Mouse (Mus musculus) neural tube, embryonic 14.5 days (tissue): Measurements from ENCODE around the gene Osbpl10. TPM values are rescaled to one million over a fixed set of nuclear protein-coding genes. Genes with fewer than 3 reads are reported as not detected.
A peak's percentile ranks its signal among the peaks of the same experiment; 100 is the strongest.

Experiments
- ATAC-seq: fragments of 200-750 bp; cut with Nextera tagmentation; 2 replicates; pipeline ENCODE4 v1.8.0; 2017; ENCODE audit warnings: low read depth, mild to moderate bottlenecking, moderate TSS enrichment, moderate library complexity
- H3K27ac ChIP-seq: fragments of 300-500 bp; sonication (generic); 2 replicates; pipeline ENCODE4 v1.5.1; 2014; ENCODE audit warnings: low read depth, mild to moderate bottlenecking, control low read depth, low read length, moderate library complexity, mixed read lengths
- H3K27me3 ChIP-seq: fragments of 300-500 bp; sonication (generic); 2 replicates; pipeline ENCODE4 v1.6.1; 2014; ENCODE audit warnings: low read length; ENCODE audit not compliant: control insufficient read depth, insufficient read depth
- H3K36me3 ChIP-seq: fragments of 300-500 bp; sonication (generic); 2 replicates; pipeline ENCODE4 v1.6.1; 2014; ENCODE audit warnings: low read length, mixed read lengths; ENCODE audit not compliant: control insufficient read depth, insufficient read depth
- H3K4me1 ChIP-seq: fragments of 300-500 bp; sonication (generic); 2 replicates; pipeline ENCODE4 v1.6.1; 2014; ENCODE audit warnings: low read length; ENCODE audit not compliant: control insufficient read depth, insufficient read depth
- H3K4me2 ChIP-seq: fragments of 300-500 bp; sonication (generic); 2 replicates; pipeline ENCODE4 v1.6.1; 2014; ENCODE audit warnings: mild to moderate bottlenecking, low read depth, low read length, control low read depth
- H3K4me3 ChIP-seq: fragments of 300-500 bp; sonication (generic); 2 replicates; pipeline ENCODE4 v1.5.1; 2014; ENCODE audit warnings: low read depth, low read length, control low read depth, mixed read lengths
- H3K9ac ChIP-seq: fragments of 300-500 bp; sonication (generic); replicated peaks from 2 replicates; pipeline ENCODE4 v1.6.1; 2014; ENCODE audit warnings: low read depth, mild to moderate bottlenecking, control low read depth, low read length, mixed read lengths
- H3K9me3 ChIP-seq: fragments of 300-500 bp; sonication (generic); 2 replicates; pipeline ENCODE4 v1.6.1; 2016; ENCODE audit warnings: low read length; ENCODE audit not compliant: control insufficient read depth
- WGBS: fragments of 180-500 bp; shearing (Covaris S2); extraction: QIAGEN DNeasy Blood & Tissue Kit; methylation state at CpG from one replicate; pipeline ENCODE4 v1.1.7; 2014; 5-methylcytosine and 5-hydroxymethylcytosine counted together
- polyA plus RNA-seq: library from polyadenylated mRNA; unstranded; fragments of >200 nt; fragmentation: Nextera tagmentation; extraction: Ambion mirVana; gene quantifications from 2 replicates; pipeline ENCODE4 v1.2.1, GENCODE M21; 2014

Osbpl10 gene
- polyA plus RNA-seq, 1 experiment from 2014 or later: 3.3 TPM

DNA sequence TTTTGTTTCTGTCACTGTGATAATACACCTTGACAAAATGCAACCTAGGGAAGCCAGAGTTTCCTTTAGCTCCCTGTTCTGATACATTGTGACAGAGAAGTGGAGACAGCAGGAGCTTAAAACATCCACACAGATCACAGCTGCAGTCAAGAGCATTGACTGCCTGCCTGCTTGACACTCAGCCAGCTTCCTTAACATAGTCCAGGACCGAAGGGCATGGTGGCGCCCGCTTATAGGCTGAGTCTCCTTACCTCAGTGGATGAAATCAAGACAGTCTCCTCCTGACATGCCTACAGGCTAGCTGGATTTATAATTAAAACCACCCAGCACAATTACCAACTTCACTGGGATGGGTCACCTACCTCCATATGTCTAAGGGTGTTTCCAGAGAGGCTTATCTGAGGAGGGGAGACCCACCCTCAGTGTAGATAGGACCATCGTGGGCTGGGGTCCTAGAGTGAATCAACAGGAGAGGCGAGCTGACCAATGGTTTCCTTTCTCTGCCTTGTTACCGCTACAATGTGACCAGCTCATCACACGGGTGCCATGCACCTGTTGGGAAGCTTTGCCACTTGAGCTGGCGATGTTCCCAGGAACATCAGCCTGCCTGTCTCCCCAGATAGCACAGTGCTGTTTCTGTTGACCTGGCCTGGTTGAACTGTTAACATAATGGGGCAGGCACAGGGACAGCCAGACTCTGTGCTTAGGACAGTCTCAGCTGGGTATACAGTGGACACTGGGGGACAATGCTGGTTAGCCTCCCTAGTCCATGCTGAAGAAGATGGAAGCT lies 76.9 kb downstream of the Osbpl10 start:
- peaks cover 6% of the 10 kb centered on the region; the same call in 1 of the 2 replicates for H3K4me1 ChIP-seq
- 78% methylated on average over 8 of the region's 8 CpGs for WGBS
- H3K4me2 ChIP-seq: no peak overlapping the region
- H3K9ac ChIP-seq: no peak overlapping the region
- H3K27ac ChIP-seq: no peak overlapping the region; the same call in 1 of the 2 replicates
- H3K4me3 ChIP-seq: no peak overlapping the region
- no peaks in the 10 kb centered on the region for H3K36me3 ChIP-seq
- H3K27me3 ChIP-seq: no peaks in the 10 kb centered on the region
- no peak for ATAC-seq
- no peaks in the 10 kb centered on the region for H3K9me3 ChIP-seq

DNA sequence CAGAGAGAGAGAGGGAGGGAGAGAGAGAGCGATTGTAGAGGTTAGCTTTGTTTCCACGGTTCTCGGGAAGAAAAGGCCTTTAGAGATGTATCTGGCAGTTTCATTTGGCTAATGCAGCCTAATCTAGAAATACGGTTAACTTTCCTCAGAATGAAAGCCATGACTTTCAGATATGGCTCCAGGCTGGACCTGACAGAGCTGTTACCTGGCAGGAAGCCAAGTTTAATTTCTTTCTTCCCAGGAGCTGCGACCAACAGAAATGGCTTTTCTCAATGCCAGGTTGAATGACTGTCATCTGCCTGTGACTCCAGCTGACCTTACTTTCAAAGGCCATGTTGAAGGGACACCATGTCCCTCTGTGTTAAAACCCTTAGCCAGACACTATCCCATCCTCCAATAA lies 80.4 kb downstream of the Osbpl10 start:
- Histone ChIP-seq H3K9ac (no peak overlapping the region), H3K27ac (0 out of 2 replicates have a peak overlapping the region, but pooled peaks have one; percentile 10), H3K36me3 (no peaks in the 10 kb centered on the region), H3K4me1 (peaks cover 6% of the 10 kb centered on the region; the same call in 1 of the 2 replicates), H3K4me2 (no peak overlapping the region), H3K4me3 (no peak overlapping the region), H3K27me3 (no peaks in the 10 kb centered on the region), H3K9me3 (no peaks in the 10 kb centered on the region)
- WGBS: 26% methylated on average over 5 of the region's 5 CpGs
- ATAC-seq: no peak

DNA sequence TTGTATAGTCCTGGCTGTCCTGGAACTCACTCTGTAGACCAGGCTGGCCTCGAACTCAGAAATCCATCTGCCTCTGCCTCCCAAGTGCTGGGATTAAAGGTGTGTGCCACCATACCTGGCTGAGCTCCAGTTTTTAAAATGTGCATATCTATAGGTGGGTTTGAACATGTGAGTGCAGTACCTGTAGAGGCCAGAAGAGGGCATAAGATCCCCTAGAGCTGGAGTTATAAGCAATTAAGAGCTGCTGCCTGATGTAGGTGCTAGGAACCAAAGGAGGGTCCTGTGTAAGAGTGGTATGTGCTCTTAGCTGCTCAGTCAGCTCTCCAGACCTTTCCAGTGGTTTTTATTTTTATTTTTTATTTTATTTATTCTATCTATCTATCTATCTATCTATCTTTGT lies 86.5 kb downstream of the Osbpl10 start:
- no peaks in the 10 kb centered on the region for H3K27me3 ChIP-seq
- H3K36me3 ChIP-seq: no peaks in the 10 kb centered on the region
- H3K9ac ChIP-seq: no peak overlapping the region
- H3K9me3 ChIP-seq: no peaks in the 10 kb centered on the region
- no peak overlapping the region for H3K4me2 ChIP-seq
- WGBS: 88% methylated on average over 1 of the region's 1 CpGs
- H3K27ac ChIP-seq: no peak overlapping the region
- H3K4me3 ChIP-seq: no peak overlapping the region
- no peaks in the 10 kb centered on the region for H3K4me1 ChIP-seq
- no peak for ATAC-seq

DNA sequence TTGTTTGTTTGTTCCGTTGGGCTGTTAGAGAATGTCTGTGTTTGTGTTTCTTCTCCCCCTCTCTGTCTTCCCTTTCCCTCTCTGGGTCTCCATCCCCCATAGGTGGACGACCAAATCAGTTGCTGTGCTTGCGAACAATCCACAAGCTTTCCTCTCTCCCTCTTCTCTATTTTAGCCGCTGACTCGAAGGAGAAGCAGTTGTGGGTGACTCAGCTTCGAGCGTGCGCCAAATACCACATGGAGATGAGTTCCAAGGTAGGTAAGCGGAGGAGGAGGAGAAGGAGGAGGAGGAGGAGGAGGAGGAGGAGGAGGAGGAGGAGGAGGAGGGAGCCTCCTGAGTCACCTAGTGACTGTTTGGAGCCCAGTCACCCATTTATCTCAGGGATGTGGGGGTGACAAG lies 88.7 kb downstream of the Osbpl10 start:
- Histone ChIP-seq H3K4me1 (no peaks in the 10 kb centered on the region), H3K36me3 (no peaks in the 10 kb centered on the region)

DNA sequence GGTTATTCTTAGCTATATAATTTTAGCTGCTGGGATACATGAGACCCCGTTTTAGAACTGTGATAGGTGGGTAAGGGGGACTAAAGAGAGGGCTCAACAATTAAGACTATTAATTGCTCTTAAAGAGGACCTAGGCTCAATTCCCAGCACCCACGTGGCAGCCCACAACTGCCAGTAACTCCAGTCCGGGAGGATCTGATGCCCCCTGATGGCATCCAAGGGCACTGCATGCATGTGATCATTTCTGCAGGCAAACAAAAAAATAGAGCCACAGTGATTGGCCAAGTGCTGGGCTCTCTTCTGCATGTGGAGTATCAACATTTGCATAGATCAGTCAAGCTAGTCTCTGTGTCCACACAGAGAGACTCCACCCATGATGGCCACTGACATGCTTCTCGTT lies 96.8 kb downstream of the Osbpl10 start:
- no peaks in the 10 kb centered on the region for H3K4me1 ChIP-seq
- no peaks in the 10 kb centered on the region for H3K27me3 ChIP-seq
- H3K4me2 ChIP-seq: no peak overlapping the region
- WGBS: 93% methylated on average over 4 of the region's 4 CpGs
- no peak overlapping the region for H3K9ac ChIP-seq
- no peaks in the 10 kb centered on the region for H3K9me3 ChIP-seq
- H3K36me3 ChIP-seq: no peaks in the 10 kb centered on the region
- ATAC-seq: no peak
- H3K4me3 ChIP-seq: no peak overlapping the region
- no peak overlapping the region for H3K27ac ChIP-seq

More for the DNA sequence above, 88.7 kb downstream of the Osbpl10 start:
- Histone ChIP-seq H3K4me3 (no peak overlapping the region), H3K9me3 (no peaks in the 10 kb centered on the region), H3K27me3 (no peaks in the 10 kb centered on the region), H3K9ac (no peak overlapping the region), H3K4me2 (no peak overlapping the region), H3K27ac (no peak overlapping the region)
- ATAC-seq: no peak
- WGBS: 82% methylated on average over 8 of the region's 9 CpGs

DNA sequence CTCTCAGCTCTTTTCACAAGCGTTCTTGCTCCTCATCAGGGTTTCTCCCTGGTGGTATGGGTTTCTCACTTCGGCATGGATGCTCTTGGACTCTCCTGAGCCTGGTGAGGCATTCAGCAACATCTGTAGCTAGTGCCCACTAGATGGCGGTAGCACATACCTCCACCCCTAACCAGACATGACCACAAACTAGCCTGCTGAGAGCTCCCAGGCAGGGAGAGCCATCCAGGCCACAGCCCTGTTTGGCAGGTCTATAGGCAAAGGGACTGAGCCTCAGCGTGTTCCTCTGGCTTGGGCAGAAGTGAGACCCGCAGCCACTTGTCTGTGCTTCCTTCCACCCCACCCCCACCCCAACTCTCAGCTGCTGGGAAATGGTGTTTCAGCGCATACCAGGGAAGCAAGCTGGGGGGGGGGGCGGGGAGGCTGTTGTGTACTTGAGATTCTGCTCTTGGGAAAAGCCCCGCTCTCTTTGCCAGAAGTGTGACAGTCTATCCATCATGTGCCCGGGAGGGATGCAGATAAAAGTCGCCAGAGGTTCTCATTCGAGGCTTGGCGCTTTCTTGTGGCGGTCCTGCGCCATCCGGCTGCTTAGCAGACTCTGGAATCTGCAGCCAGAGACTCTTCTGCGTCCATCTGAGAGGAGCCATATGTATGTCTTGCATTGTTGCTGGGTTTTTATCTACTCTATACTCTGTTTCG lies 110.1 kb downstream of the Osbpl10 start:
- 34% methylated on average over 17 of the region's 17 CpGs for WGBS
- Histone ChIP-seq H3K27me3 (no peaks in the 10 kb centered on the region), H3K36me3 (no peaks in the 10 kb centered on the region), H3K4me1 (peaks cover 5% of the 10 kb centered on the region; the same call in 1 of the 2 replicates), H3K9ac (no peak overlapping the region), H3K4me2 (peak overlapping the region; percentile 7; the same call in 1 of the 2 replicates), H3K9me3 (no peaks in the 10 kb centered on the region), H3K4me3 (no peak overlapping the region), H3K27ac (no peak overlapping the region)
- peak; percentile 92 for ATAC-seq

DNA sequence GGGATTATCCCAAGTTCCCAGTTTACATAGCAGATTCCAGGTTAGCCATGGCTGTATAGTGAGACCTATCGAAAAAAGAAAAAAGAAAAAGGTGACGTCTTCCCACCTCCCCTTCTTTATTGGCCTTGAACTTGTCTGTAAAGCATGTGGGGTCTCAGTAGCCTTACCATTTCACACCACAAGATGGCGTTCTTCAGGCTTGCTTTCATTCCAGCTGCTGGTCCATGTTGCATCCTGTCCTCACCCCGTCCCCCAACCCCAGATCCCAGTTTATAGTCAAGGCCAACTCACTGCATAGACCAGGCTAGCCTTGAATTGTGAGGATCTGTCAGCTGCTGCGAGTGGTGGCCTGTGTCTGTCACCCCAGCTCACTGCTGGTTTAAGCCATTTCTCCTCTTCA lies 111.3 kb downstream of the Osbpl10 start:
- H3K9ac ChIP-seq: no peak overlapping the region
- H3K4me2 ChIP-seq: no peak overlapping the region
- H3K4me1 ChIP-seq: peaks cover 5% of the 10 kb centered on the region; the same call in 1 of the 2 replicates
- H3K36me3 ChIP-seq: no peaks in the 10 kb centered on the region
- H3K27me3 ChIP-seq: no peaks in the 10 kb centered on the region
- no peak overlapping the region for H3K27ac ChIP-seq
- no peak for ATAC-seq
- 76% methylated on average over 5 of the region's 5 CpGs for WGBS
- H3K9me3 ChIP-seq: no peaks in the 10 kb centered on the region
- H3K4me3 ChIP-seq: no peak overlapping the region

DNA sequence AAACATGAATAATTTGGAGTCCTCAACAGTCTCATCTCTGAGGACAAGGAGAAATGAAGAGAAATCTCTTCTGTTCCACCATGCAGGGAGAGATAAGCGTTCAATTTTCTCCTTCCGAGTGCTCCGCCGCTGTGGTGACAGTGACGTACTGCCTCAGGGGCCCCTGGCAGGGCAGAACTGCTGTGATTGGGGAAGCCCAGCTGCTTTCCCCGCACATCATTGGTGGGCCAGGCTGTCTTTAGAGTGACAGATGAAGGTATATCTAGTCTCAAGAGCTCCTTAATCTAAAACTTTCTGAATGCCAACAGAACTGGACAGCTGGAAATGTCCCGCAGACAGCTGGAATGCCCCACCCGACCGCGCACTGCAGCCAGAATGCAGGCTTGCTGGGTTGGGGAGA lies 118.1 kb downstream of the Osbpl10 start:
- ATAC-seq: no peak
- 42% methylated on average over 10 of the region's 10 CpGs for WGBS
- Histone ChIP-seq H3K9ac (0 out of 2 replicates have a peak overlapping the region, but pooled peaks have one; percentile 16), H3K27me3 (no peaks in the 10 kb centered on the region), H3K36me3 (no peaks in the 10 kb centered on the region), H3K9me3 (no peaks in the 10 kb centered on the region), H3K4me2 (no peak overlapping the region), H3K4me1 (0 out of 2 replicates have a peak, but pooled peaks cover 3% of the 10 kb centered on the region), H3K4me3 (no peak overlapping the region), H3K27ac (no peak overlapping the region; the same call in 1 of the 2 replicates)

DNA sequence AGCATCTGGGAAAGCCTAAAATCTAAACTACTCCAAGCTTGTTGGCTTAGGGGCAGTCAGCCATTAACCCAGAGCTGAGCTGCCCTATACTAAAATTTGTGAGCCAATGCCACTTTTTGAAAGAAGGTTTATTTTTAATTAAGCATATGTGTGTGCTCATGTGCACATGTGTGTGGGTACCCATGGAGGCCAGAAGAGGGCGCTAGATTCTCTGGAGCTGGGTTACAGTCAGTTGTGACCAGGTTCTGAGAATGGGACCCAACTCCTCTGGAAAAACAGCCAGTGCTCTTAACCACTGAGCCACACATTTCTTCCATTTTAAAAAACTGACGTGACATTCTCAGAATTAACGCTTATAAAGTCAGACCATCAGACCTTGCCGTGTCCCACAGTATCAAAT lies 119.0 kb downstream of the Osbpl10 start:
- H3K4me1 ChIP-seq: 0 out of 2 replicates have a peak, but pooled peaks cover 3% of the 10 kb centered on the region
- H3K4me2 ChIP-seq: no peak overlapping the region
- H3K27me3 ChIP-seq: no peaks in the 10 kb centered on the region
- WGBS: 87% methylated on average over 4 of the region's 4 CpGs
- ATAC-seq: no peak
- no peak overlapping the region for H3K27ac ChIP-seq
- H3K4me3 ChIP-seq: no peak overlapping the region
- no peaks in the 10 kb centered on the region for H3K36me3 ChIP-seq
- no peaks in the 10 kb centered on the region for H3K9me3 ChIP-seq
- H3K9ac ChIP-seq: no peak overlapping the region
